Mouse (Mus musculus): ENCODE data around the gene Ltv1. TPM values are rescaled to one million over a fixed set of nuclear protein-coding genes. Genes with fewer than 3 reads are reported as not detected.
A peak's percentile ranks its signal among the peaks of the same experiment; 100 is the strongest.

The Ltv1 gene
- 10 to 100 TPM; 21.6 to 26.2 TPM for total RNA-seq (2021)
- long read RNA-seq, transcript Ltv1-201 (11 exons, 2,297 nt) = major isoform, 27 of 29 reads
- long read RNA-seq, partial matches to known transcripts = 1 of 29 reads
- long read RNA-seq, other reads (novel, unspliced or antisense) = 1 of 29 reads

DNA sequence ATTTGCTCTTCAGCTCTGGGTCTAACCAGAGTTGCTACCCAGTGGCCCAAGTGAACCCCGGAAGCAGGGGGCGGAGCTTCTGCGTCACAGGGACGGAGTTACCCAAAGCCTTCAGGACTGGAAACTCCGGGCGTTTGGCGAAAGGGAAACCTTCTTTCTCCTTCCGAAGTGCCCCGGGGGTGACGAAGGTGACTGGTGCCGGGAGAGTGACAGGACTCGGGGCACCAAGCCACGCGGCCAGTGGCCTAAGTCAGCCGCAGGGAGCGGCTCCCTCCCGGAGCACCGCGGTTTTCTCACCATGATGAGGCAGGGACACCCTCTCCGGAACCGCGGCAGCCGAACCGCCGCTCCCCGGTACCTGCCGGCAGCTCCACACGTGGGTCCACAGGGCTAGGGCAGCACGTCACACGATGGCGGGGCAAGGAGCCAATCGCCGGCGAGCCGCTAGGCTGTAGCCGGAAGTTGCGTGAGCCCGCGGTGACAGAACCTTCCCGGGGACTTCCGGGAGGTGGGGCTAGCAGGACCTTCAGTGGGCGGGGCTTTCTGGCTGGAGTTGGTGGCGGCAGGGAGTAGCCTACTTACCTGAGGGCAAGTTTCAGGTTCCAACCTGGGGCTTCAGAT is at the start of gene Ltv1:
Gene Ltv1 (minus strand): TSS at position 438 of the 621 bp plus-strand sequence.
- peak; percentile 94 to 96 for DNase-seq (ENCODE audit: low spot score in 2 of 2)

- DNase-seq (ENCODE audit: low spot score in 2 of 2) = no peak
These were observed 47.5 kb upstream of the Ltv1 start for GRCm38 (mm10) chr10:13240431-13240830.

DNA sequence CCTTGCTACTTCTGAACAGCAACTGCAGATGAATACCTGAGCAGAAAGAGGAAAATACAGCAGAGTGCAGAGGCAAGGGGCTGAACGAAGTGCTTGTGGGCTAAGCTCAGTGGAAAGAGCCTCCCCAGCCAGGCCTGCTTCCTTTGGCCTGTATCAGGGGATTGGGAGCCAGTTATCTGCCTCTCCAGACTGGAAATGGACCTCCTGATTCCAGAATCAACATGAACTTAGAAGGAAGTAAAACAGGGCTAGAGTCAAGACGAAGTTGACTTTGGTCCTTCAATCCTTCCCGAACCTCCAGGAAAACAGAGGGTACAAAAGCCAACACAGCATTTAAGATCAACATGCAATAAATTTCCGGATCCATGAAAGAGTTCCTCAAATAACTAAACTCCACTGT is 45.2 kb upstream of the Ltv1 start:
- DNase-seq (ENCODE audit: low spot score in 2 of 2) = no peak

DNA sequence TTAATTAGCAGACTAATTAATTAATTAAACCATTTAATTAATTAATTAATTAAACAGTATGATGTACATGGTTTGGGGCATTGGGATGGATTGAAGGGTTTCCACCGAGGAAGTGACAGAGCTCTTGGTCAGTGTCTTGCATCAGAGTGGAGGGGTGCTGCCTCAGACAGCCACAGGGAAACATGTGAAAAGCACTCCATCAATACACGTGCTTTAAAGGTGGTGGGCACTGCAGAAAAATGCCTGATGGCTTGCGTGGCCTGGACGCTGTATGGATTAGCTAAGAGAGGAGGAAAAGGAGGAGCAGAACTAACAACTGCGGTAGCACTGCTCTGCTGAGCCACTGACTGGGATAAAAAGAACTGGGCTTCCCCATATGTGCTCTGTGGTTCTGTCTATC is 43.9 kb upstream of the Ltv1 start:
- DNase-seq (ENCODE audit: low spot score in 2 of 2) = no peak

DNA sequence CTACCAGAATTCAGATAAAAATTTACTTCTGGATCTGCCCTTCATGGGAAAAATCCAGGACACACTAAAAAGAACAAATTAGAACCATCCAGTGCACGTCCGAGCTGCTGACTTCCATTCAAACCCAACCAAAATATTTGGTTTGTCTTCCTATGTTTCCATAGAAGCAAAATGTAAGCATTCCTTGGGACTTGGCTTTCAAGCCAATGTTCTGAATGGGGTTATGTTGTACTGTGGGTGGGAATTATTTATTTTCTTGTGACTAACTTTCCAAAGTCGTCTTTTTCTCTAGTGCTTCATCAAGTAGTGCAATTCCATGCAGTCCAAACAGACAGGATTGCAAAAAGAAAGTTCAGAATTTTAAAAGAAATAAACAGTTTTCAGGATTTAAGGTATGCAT is 41.5 kb upstream of the Ltv1 start:
- no peak for DNase-seq (ENCODE audit: low spot score in 2 of 2)

DNA sequence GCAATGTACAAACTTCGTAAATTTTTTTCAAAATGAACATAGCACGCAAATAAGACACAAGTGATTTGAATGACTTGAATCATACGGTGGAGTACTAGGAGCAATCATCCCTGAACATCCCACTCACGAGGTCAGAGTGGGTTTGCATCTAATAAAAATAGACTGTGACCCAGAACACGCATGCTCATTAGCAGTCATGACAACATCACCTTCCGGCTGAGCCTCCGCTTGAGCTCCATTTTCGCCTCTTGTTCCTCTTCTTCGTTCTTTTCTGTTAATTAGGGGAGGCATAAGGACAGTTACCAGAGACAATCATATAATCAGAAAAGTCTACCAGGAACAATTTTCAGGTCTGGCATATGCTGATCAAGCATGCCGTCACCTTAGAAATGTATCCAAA is 41.0 kb upstream of the Ltv1 start:
- no peak for DNase-seq (ENCODE audit: low spot score in 2 of 2)

DNA sequence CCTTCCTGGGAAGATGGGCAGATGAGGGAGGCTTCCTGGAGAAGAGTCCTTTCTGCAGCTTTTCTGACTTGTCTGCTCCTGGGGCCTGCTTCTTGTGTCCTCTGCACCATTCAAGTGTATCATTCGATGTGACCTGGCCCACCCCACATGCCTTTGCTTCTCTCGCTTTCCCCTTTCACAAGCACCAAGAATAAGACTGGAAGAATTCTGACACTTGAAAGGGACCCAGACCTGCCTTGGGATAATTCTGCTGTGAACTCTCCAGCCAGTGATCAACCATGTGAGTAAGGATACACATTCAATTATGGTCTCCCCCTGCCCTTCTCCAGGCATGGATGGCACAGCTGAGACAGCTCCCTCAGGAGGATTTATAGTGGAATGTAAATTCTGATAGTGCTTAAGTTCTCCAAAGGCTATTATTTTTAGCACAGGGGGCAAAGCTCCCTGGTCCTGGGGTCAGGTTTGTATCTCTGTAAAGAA is 40.2 kb upstream of the Ltv1 start:
- no peak for DNase-seq (ENCODE audit: low spot score in 2 of 2)

DNA sequence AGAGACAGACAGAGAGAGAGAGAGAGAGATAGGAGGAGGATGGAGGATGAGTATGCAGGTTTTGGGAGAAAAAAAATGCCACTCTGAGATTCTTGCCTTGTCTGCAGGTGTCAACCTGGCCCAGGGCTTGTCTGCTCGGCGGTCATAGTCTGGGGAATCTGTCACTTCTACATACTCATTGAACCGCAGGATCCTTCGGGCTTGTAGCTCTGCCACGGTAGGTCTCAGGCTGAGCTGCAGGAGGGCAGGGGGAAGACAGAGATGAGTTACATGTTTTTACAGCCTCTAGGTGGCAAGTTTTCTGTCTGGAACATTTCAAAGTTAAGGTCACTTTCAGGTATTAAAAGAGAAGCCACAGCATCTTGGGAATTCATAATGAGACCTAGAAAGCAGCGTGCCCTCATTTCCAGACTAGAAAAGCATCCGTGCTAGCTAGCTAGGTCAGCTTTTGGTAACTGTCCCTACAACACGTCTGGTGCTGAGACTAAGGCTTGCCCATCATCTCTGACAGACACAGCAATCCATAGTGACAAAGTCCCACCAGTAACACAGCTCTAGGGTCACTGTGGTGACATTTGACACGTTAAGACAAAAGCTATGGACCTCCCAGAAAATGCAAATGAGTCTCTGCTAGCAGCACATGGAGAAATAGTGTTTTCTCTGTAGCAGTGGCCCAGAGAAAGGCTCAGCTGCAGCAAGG is 39.6 kb upstream of the Ltv1 start:
- DNase-seq (ENCODE audit: low spot score in 2 of 2) = no peak

GRCm38 (mm10) chr10:13230716-13231115 is 37.7 kb upstream of the Ltv1 start:
- no peak for DNase-seq (ENCODE audit: low spot score in 2 of 2)

DNA sequence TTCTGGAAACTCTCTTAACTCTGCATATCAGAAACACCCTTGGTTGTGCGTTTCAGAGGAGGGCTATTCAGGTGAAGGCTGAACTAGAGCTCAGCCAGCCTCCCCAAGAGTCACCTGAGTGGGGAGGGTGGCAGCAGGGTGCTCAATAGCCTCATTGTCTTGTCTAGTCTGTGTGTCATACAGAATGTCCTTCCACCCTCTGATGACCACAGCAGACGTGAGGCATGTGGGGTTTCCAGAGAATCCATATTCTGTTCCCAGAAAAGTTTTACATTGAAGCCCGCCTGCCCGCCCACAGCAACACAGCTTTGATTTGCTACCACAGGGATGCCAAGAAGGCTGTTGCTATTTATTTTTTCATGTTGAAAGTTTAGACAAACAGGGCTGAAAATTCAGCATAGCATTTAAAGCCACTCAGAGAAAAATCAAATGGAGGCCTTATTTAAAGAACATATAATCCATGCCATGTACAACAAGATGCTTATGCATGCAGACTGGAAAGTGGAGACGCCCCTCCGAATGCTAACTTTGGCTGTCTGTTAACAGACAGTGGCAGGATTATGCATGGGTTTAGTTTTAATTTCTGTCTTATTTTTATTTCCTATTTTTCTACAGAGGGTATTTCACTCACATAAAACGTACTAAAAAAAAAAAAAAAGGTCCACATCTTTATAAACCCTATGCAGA is 32.6 kb upstream of the Ltv1 start:
- DNase-seq (ENCODE audit: low spot score in 2 of 2) = no peak

DNA sequence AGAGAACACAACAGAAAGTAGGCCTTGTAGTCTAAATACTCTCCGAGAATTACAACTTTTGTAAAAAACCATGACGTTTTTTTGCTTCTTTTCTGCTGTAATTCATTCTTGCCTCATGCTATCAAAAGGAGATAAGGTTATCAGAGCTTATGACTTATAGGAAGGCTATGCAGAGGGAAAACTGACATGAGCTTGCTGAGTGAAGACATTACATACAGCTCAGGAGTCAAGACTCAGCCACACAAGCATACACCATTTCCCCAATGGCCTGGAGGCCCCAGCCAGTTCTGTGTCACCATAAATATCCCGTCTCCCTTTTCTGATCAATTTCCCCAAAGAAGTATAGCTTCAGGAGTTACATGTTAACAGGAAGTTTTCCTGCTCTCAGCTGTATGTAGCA is 29.2 kb upstream of the Ltv1 start:
- no peak for DNase-seq (ENCODE audit: low spot score in 2 of 2)

- DNase-seq (ENCODE audit: low spot score in 2 of 2) = no peak
These were observed 27.1 kb upstream of the Ltv1 start for GRCm38 (mm10) chr10:13220061-13220460.

GRCm38 (mm10) chr10:13213956-13214355 is 21.0 kb upstream of the Ltv1 start:
- DNase-seq (ENCODE audit: low spot score in 2 of 2) = no peak

- DNase-seq (ENCODE audit: low spot score in 2 of 2) = no peak
These were observed 19.9 kb upstream of the Ltv1 start for GRCm38 (mm10) chr10:13212829-13213228.

GRCm38 (mm10) chr10:13212326-13212725 is 19.4 kb upstream of the Ltv1 start:
- no peak for DNase-seq (ENCODE audit: low spot score in 2 of 2)

GRCm38 (mm10) chr10:13209930-13210637 is 17.1 kb upstream of the Ltv1 start:
- no peak for DNase-seq (ENCODE audit: low spot score in 2 of 2)

- no peak for DNase-seq (ENCODE audit: low spot score in 2 of 2)
These were observed 16.5 kb upstream of the Ltv1 start for GRCm38 (mm10) chr10:13209506-13209905.

GRCm38 (mm10) chr10:13209061-13209460 is 16.1 kb upstream of the Ltv1 start:
- no peak for DNase-seq (ENCODE audit: low spot score in 2 of 2)

- no peak for DNase-seq (ENCODE audit: low spot score in 2 of 2)
These were observed 8.8 kb upstream of the Ltv1 start for GRCm38 (mm10) chr10:13201741-13202293.

DNA sequence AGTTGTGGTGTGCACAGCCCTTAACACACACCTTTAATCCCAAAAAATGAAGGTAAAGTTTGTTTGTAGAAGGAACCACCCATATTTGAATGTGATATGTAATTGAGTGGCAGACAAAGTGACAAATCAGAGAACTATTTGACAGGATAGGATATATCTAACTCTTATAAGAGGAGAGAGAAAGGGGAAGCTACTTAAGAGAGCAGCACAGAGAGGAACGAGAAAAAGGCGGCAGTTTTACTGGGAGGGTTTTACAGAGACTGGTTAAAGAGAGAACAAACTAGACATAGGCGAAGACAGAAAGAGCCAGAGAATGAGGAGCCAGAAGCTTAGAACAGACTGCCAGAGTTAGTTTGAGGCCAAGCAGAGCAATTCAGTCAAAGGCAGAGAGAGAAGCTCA is 7.9 kb upstream of the Ltv1 start:
- DNase-seq (ENCODE audit: low spot score in 2 of 2) = no peak

DNA sequence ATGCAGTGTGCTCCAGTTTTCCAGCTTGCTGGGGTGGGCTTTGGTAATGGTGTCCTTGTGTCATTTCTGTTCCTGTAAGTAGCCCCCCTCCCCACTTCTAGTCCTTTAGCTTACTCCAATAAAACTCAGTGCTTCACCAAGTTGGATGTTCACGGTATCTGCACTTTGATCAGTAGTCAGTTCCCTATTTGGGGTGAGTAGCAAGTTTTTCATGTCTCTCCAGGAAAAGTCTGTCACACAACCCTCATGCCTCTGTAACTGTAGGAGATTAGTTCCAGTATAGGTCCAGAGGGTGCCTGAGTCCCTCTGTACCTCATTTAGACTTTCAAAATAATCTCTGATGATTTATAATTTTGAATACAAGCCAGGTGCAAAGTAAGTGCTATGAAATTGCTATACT is 6.3 kb upstream of the Ltv1 start:
- DNase-seq (ENCODE audit: low spot score in 2 of 2) = no peak

Data from layer of hippocampus, postnatal 10 days (tissue).